Mouse (Mus musculus): ENCODE measurements at regions not wholly inside any gene's neighbourhood (a gene's known extent, or its start where the extent isn't known, plus 50 kb on each side); places are given as distances from the start of the nearest gene placed in this dataset.

DNA sequence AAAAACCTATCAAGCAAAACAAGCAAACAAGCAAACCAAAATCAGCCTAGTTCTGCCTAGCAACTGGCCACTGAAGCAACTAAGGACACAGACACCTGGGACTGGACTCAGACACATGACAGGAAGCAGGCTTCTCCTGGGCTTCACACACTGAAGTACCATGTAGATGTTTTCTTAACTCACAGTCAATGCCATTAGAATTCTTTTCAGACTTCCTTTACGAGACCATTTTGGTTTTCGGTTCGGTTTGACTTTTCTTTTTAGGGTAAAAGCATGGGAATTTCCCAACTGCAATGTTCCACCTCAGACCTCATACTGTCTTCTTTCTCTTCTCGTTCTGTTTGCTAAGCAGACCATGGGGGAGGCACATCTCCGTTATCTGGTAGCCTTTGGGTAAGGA lies 114.7 kb upstream of the Tbl1xr1 start:
- 89% methylated on average over 5 of the region's 5 CpGs for WGBS
- H3K4me2 ChIP-seq (ENCODE audit: low read depth, low read length) = no peak overlapping the region
- H3K36me3 ChIP-seq (ENCODE audit: control insufficient read depth, insufficient read depth, low read length) = no peaks in the 10 kb centered on the region
- no peak overlapping the region for H3K4me3 ChIP-seq (ENCODE audit: low read depth, low read length)
- H3K4me1 ChIP-seq (ENCODE audit: control insufficient read depth, insufficient read depth, low read length) = no peaks in the 10 kb centered on the region
- H3K9ac ChIP-seq (replicated peaks; ENCODE audit: low read depth, low read length) = no peak overlapping the region
- no peaks in the 10 kb centered on the region for H3K9me3 ChIP-seq (ENCODE audit: control insufficient read depth, low read length)
- no peaks in the 10 kb centered on the region for H3K27me3 ChIP-seq (ENCODE audit: control insufficient read depth, insufficient read depth, low read length)
- no peak overlapping the region for H3K27ac ChIP-seq (ENCODE audit: low read depth, low read length)
- no peak for ATAC-seq (ENCODE audit: low read depth)

GRCm38 (mm10) chr3:21962360-21962782 lies 114.1 kb upstream of the Tbl1xr1 start:
- 47% methylated on average over 7 of the region's 7 CpGs for WGBS
- no peak for ATAC-seq (ENCODE audit: low read depth)
- no peaks in the 10 kb centered on the region for H3K36me3 ChIP-seq (ENCODE audit: control insufficient read depth, insufficient read depth, low read length)
- no peak overlapping the region for H3K9ac ChIP-seq (replicated peaks; ENCODE audit: low read depth, low read length)
- no peak overlapping the region for H3K4me3 ChIP-seq (ENCODE audit: low read depth, low read length)
- H3K4me2 ChIP-seq (ENCODE audit: low read depth, low read length) = no peak overlapping the region
- no peaks in the 10 kb centered on the region for H3K27me3 ChIP-seq (ENCODE audit: control insufficient read depth, insufficient read depth, low read length)
- no peaks in the 10 kb centered on the region for H3K4me1 ChIP-seq (ENCODE audit: control insufficient read depth, insufficient read depth, low read length)
- no peaks in the 10 kb centered on the region for H3K9me3 ChIP-seq (ENCODE audit: control insufficient read depth, low read length)
- no peak overlapping the region for H3K27ac ChIP-seq (ENCODE audit: low read depth, low read length)

- no peak for ATAC-seq (ENCODE audit: low read depth)
- H3K9ac ChIP-seq (replicated peaks; ENCODE audit: low read depth, low read length) = no peak overlapping the region
Measured at GRCm38 (mm10) chr3:21962921-21963732, 113.3 kb upstream of the Tbl1xr1 start.

DNA sequence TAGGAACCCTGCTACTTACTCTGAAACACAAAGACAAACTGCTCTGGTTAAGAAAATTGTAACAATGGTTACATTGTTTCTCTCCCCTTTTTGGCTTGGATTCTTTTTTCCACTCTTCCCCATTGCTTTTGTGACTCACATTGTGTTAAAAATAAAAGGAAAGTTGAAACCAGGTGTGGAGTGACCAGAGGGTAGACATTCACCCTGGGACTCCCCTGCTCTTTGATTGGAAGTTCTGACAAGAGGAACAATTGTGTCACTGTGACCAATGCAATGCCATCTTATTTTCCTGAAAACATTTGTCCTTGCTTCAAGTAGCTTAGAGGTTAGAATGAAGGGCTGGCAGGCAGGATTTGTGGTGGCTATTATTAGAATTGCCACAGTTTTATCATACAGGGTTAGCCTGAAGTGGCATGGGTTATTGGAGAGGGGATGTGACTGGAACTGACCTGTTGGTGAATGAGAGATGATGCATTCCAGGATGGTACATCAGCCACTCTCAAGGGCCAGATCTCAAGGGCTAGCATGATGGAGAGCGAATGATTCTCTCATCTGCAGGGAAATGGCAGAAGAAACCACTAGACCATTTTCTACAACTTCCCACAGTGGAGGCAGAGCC lies 112.6 kb upstream of the Tbl1xr1 start:
- Histone ChIP-seq H3K9ac (replicated peaks; ENCODE audit: low read depth, low read length) (no peak overlapping the region), H3K27me3 (ENCODE audit: control insufficient read depth, insufficient read depth, low read length) (no peaks in the 10 kb centered on the region)
- no peak for ATAC-seq (ENCODE audit: low read depth)

More at GRCm38 (mm10) chr3:21962921-21963732, 113.3 kb upstream of the Tbl1xr1 start:
- H3K4me1 ChIP-seq (ENCODE audit: control insufficient read depth, insufficient read depth, low read length) = no peaks in the 10 kb centered on the region
- no peak overlapping the region for H3K4me2 ChIP-seq (ENCODE audit: low read depth, low read length)
- no peak overlapping the region for H3K27ac ChIP-seq (ENCODE audit: low read depth, low read length)
- no peak overlapping the region for H3K4me3 ChIP-seq (ENCODE audit: low read depth, low read length)
- H3K9me3 ChIP-seq (ENCODE audit: control insufficient read depth, low read length) = no peaks in the 10 kb centered on the region
- 47% methylated on average over 7 of the region's 7 CpGs for WGBS
- H3K27me3 ChIP-seq (ENCODE audit: control insufficient read depth, insufficient read depth, low read length) = no peaks in the 10 kb centered on the region
- no peaks in the 10 kb centered on the region for H3K36me3 ChIP-seq (ENCODE audit: control insufficient read depth, insufficient read depth, low read length)

GRCm38 (mm10) chr3:21964438-21964837 lies 112.0 kb upstream of the Tbl1xr1 start:
- H3K27me3 ChIP-seq (ENCODE audit: control insufficient read depth, insufficient read depth, low read length) = no peaks in the 10 kb centered on the region
- WGBS = 88% methylated on average over 6 of the region's 6 CpGs

More for the DNA sequence above, 112.6 kb upstream of the Tbl1xr1 start:
- no peak overlapping the region for H3K4me3 ChIP-seq (ENCODE audit: low read depth, low read length)
- 90% methylated on average over 1 of the region's 1 CpGs for WGBS
- H3K4me1 ChIP-seq (ENCODE audit: control insufficient read depth, insufficient read depth, low read length) = no peaks in the 10 kb centered on the region
- H3K4me2 ChIP-seq (ENCODE audit: low read depth, low read length) = no peak overlapping the region
- H3K27ac ChIP-seq (ENCODE audit: low read depth, low read length) = no peak overlapping the region
- no peaks in the 10 kb centered on the region for H3K36me3 ChIP-seq (ENCODE audit: control insufficient read depth, insufficient read depth, low read length)
- H3K9me3 ChIP-seq (ENCODE audit: control insufficient read depth, low read length) = no peaks in the 10 kb centered on the region

GRCm38 (mm10) chr3:21965556-21965955 lies 110.9 kb upstream of the Tbl1xr1 start:
- Histone ChIP-seq H3K9ac (replicated peaks; ENCODE audit: low read depth, low read length) (no peak overlapping the region), H3K27me3 (ENCODE audit: control insufficient read depth, insufficient read depth, low read length) (no peaks in the 10 kb centered on the region), H3K4me3 (ENCODE audit: low read depth, low read length) (no peak overlapping the region), H3K4me1 (ENCODE audit: control insufficient read depth, insufficient read depth, low read length) (no peaks in the 10 kb centered on the region), H3K9me3 (ENCODE audit: control insufficient read depth, low read length) (no peaks in the 10 kb centered on the region), H3K4me2 (ENCODE audit: low read depth, low read length) (no peak overlapping the region), H3K27ac (ENCODE audit: low read depth, low read length) (no peak overlapping the region), H3K36me3 (ENCODE audit: control insufficient read depth, insufficient read depth, low read length) (no peaks in the 10 kb centered on the region)
- ATAC-seq (ENCODE audit: low read depth) = no peak
- WGBS = 96% methylated on average over 1 of the region's 1 CpGs

More at GRCm38 (mm10) chr3:21964438-21964837, 112.0 kb upstream of the Tbl1xr1 start:
- Histone ChIP-seq H3K27ac (ENCODE audit: low read depth, low read length) (no peak overlapping the region), H3K36me3 (ENCODE audit: control insufficient read depth, insufficient read depth, low read length) (no peaks in the 10 kb centered on the region), H3K4me1 (ENCODE audit: control insufficient read depth, insufficient read depth, low read length) (no peaks in the 10 kb centered on the region), H3K9me3 (ENCODE audit: control insufficient read depth, low read length) (no peaks in the 10 kb centered on the region), H3K4me2 (ENCODE audit: low read depth, low read length) (no peak overlapping the region), H3K9ac (replicated peaks; ENCODE audit: low read depth, low read length) (no peak overlapping the region), H3K4me3 (ENCODE audit: low read depth, low read length) (no peak overlapping the region)
- no peak for ATAC-seq (ENCODE audit: low read depth)

DNA sequence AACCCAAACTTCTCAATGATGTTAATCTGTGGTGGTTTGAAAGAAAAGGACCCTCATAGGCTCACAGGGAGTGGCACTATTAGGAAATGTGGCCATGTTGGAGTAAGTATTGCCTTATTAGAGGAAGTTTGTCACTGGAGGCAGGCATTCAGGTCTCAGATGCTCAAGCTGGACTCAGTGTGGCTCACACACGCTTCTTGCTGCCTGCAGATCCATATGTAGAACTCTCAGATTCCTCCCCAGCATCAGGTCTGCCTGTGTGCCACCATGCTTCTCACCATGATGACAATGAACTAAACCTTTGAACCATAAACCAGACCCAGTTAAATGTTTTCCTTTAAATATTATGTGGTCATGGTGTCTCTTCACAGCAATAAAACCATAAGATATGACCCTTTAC lies 104.7 kb upstream of the Tbl1xr1 start:
- ATAC-seq (ENCODE audit: low read depth) = no peak
- H3K36me3 ChIP-seq (ENCODE audit: control insufficient read depth, insufficient read depth, low read length) = no peaks in the 10 kb centered on the region

GRCm38 (mm10) chr3:21973153-21973552 lies 103.3 kb upstream of the Tbl1xr1 start:
- no peak overlapping the region for H3K9ac ChIP-seq (replicated peaks; ENCODE audit: low read depth, low read length)
- no peaks in the 10 kb centered on the region for H3K4me1 ChIP-seq (ENCODE audit: control insufficient read depth, insufficient read depth, low read length)
- H3K36me3 ChIP-seq (ENCODE audit: control insufficient read depth, insufficient read depth, low read length) = no peaks in the 10 kb centered on the region
- H3K9me3 ChIP-seq (ENCODE audit: control insufficient read depth, low read length) = no peaks in the 10 kb centered on the region
- no peaks in the 10 kb centered on the region for H3K27me3 ChIP-seq (ENCODE audit: control insufficient read depth, insufficient read depth, low read length)
- ATAC-seq (ENCODE audit: low read depth) = no peak
- WGBS = 98% methylated on average over 1 of the region's 1 CpGs
- H3K4me3 ChIP-seq (ENCODE audit: low read depth, low read length) = no peak overlapping the region
- H3K4me2 ChIP-seq (ENCODE audit: low read depth, low read length) = no peak overlapping the region
- H3K27ac ChIP-seq (ENCODE audit: low read depth, low read length) = no peak overlapping the region

More for the DNA sequence above, 104.7 kb upstream of the Tbl1xr1 start:
- Histone ChIP-seq H3K9ac (replicated peaks; ENCODE audit: low read depth, low read length) (no peak overlapping the region), H3K27me3 (ENCODE audit: control insufficient read depth, insufficient read depth, low read length) (no peaks in the 10 kb centered on the region), H3K4me2 (ENCODE audit: low read depth, low read length) (no peak overlapping the region), H3K9me3 (ENCODE audit: control insufficient read depth, low read length) (no peaks in the 10 kb centered on the region), H3K4me1 (ENCODE audit: control insufficient read depth, insufficient read depth, low read length) (no peaks in the 10 kb centered on the region), H3K27ac (ENCODE audit: low read depth, low read length) (no peak overlapping the region), H3K4me3 (ENCODE audit: low read depth, low read length) (no peak overlapping the region)
- WGBS = 84% methylated on average over 1 of the region's 1 CpGs

DNA sequence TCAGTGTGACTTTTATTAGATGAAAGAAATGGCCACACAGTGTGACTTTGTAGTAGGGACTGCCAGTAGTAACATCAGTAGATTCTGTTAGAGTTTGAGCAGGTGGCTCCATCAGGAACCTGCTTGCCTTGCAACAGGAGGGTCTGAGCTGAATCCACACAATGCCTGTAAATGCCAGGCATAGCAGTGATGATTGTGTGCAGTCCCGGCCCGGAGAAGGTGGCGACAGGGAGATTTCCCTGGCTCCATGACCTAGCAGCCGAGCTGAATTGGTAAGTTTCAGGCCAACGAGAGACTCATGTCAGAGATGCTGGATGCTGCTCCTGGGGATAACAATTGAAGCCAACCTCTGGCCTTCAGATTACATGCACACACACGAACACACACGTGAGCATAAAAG lies 102.8 kb upstream of the Tbl1xr1 start:
- Histone ChIP-seq H3K4me1 (ENCODE audit: control insufficient read depth, insufficient read depth, low read length) (no peaks in the 10 kb centered on the region), H3K9me3 (ENCODE audit: control insufficient read depth, low read length) (no peaks in the 10 kb centered on the region)
- no peak for ATAC-seq (ENCODE audit: low read depth)

More for the DNA sequence above, 102.8 kb upstream of the Tbl1xr1 start:
- H3K4me2 ChIP-seq (ENCODE audit: low read depth, low read length) = no peak overlapping the region
- H3K4me3 ChIP-seq (ENCODE audit: low read depth, low read length) = no peak overlapping the region
- WGBS = 89% methylated on average over 7 of the region's 7 CpGs
- H3K36me3 ChIP-seq (ENCODE audit: control insufficient read depth, insufficient read depth, low read length) = no peaks in the 10 kb centered on the region
- H3K27ac ChIP-seq (ENCODE audit: low read depth, low read length) = no peak overlapping the region
- H3K27me3 ChIP-seq (ENCODE audit: control insufficient read depth, insufficient read depth, low read length) = no peaks in the 10 kb centered on the region
- no peak overlapping the region for H3K9ac ChIP-seq (replicated peaks; ENCODE audit: low read depth, low read length)

Data from neural tube, embryonic 14.5 days (tissue).